Mouse (Mus musculus) left cerebral cortex, adult 18-20 months (tissue): ENCODE results near the gene Col15a1. TPM values are rescaled to one million over a fixed set of nuclear protein-coding genes. Genes with fewer than 3 reads are reported as not detected.

Source experiments
- DNase-seq, 2 experiments: peaks; one replicate each; pipeline ENCODE4 v3.0.0; 2021 to 2022; ENCODE audit warnings: low spot score in 2 of 2, mixed read lengths in 1 of 2
- total RNA-seq, 2 experiments: library from RNA; stranded (reverse); gene quantifications; 2 replicates each; pipeline ENCODE4 v1.2.3; 2021

The Col15a1 gene
- total RNA-seq, 2 experiments from 2014 or later: 5.2 to 7.6 TPM

DNA sequence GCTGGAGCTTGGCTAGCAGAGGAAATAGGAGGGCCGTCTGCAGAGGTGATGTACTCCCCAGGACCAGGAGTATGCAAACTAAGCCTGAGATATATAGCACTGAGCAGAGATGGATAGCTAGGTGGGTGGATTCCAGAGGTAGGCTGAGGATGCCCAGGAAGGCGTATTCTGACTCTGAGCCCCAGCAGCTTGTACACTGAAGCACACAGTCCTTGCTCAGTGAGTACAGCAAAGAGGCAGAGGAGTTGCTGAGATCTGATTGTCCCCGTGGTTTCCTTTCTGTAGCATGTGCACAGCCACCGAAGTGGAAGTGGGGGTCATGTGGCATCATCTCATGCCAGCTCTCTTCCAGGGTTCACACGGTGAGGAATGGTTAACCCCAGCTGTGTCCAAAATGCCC, 54.0 kb downstream of the Col15a1 start:
- no peak for DNase-seq

DNA sequence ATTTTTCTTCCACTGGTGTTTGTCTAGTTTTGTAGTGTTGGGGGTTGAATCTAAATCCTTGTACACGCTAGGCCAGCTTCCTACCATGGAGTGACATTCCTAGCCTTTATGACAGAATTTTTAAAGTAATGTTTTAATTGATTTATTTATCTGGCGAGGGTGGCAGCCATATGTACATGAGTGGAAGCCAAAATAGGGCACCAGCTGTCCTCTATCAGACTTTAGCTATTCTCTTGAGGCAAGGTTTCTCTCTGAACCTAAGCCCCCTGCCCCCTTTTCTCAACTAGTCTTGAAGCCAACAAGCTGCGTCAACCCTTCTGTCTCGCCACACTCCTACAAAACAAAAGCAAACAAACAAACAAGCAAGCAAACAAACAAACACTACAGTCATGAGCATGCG, 57.6 kb downstream of the Col15a1 start:
- DNase-seq: no peak

DNA sequence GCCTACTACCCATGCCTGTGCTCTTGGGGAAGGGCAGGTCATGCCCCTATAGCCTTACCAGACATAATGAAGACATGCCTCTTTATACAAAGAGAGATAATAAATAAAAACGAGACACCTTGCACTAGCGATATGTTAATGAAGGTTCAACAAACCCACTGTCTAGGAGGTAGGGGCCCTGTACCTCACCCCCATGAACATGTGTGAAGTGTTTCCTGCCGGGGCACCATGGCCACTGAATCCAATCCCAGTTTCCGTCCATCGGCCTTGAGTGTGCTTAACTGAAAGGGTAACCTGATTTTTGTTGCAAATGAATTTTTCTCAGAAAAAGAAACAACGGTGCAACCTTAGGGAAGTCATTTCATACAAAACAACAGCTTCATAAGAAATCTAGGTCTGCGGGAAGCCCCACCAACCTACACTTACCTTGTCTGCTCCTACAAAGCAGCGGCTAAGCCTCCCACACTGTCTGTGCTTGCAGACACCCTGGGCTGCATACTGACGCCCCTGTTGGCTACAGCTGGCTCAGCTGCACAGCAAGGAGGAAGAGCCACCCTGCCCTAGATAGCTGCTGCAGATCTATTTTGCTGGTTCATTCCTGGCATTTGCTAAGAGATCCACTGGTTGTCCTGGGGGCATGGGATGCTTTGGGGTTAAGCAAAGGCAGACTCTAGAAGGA, 64.6 kb downstream of the Col15a1 start:
- no peak for DNase-seq

DNA sequence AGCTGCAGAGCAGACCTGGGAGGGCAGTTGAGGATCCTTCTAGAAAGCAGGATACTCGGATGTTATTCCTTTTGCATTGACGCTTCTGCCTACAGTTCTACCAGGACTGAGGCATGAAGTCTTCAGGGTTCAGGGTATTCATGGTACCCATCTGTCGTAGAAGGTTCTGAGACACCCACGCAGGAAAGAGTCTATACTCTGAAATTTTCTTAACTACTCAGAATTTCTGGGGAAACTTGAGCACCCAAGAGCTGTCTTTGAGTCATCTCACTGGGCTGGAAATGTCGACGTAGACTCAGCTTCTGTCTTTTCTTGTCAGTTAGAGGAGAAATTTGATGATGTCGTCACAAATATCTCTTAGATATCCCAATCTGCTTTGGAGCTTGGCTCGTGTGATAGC, 65.8 kb downstream of the Col15a1 start:
- no peak for DNase-seq

- DNase-seq: no peak
Measured at GRCm38 (mm10) chr4:47274911-47275310, 67.0 kb downstream of the Col15a1 start.

DNA sequence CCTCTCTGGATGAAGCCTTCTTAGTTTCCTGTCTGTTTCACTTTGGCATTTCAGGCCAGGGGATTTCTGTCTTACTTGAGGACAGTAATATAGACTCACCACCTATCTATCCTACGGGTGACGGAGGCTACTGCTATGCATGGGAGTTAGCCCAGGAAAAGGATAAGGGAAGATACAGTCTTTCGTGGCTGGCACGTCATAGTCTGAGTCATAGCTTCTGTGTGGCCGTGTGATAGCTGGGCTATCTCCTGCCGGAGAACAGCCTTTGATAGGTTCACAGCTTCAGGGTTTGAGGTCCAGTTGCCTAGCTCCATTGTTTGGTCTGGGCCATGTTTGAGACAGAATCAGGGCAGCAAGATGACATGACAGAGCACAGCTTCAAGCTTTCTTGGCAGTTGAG, 70.4 kb downstream of the Col15a1 start:
- DNase-seq: no peak

- no peak for DNase-seq
Measured at GRCm38 (mm10) chr4:47279085-47279707, 71.2 kb downstream of the Col15a1 start.

GRCm38 (mm10) chr4:47280126-47280525, 72.2 kb downstream of the Col15a1 start:
- DNase-seq: no peak

DNA sequence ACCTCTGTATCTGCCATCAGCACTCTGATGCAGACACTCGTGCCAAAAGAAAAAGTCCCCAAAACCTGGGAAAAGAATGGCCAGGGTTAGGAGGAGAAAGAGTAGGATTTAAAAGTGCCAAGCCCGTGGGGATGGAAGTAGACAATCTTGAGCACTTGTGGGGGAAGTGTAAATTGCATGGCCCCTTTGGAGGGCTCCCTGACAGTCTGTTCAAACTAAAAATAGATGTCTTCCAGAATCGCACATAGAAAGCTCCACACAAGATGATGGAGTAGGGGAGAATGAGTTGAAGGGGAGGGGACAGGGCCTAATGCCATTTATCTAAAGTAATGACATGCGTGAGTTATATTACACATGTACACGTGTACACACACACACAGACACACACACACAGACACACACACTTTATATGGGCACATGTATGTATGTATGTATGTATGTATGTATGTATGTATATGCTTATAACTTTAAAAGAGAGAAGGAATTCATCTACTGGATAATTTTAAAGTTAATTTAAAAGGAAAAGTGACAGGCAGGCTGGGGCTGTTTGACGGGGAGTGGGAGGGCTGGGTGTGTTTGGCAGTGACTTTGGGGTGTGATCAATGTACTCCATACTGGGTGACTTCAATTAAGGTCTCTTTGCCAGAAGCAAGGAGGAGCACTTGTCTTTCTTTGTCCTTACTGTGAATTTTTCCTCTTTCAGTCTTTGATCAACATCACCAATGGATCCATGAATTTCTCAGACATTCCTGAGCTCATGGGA, 74.1 kb downstream of the Col15a1 start:
- no peak for DNase-seq

DNA sequence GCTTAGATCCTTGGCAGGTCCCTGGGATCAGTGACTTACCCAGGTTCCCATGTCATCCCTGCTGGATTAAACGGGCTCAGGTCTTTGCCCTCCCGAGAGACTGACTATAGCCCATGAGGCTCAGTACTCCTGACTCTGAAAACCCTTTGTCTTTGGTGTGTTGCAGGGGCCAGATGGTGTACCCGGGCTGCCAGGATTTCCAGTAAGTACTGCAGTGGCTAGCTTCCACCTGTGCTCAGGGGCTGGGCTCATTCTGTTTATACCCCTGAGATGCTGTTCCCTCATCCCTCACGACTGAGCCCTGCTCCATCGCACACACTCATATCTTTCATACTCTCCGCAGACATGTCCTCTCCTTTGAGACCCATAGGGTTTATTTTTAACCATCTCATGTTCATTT, 76.3 kb downstream of the Col15a1 start:
- no peak for DNase-seq

GRCm38 (mm10) chr4:47284874-47285273, 76.9 kb downstream of the Col15a1 start:
- DNase-seq: no peak

- DNase-seq: no peak
Measured at GRCm38 (mm10) chr4:47286599-47287147, 78.7 kb downstream of the Col15a1 start.

DNA sequence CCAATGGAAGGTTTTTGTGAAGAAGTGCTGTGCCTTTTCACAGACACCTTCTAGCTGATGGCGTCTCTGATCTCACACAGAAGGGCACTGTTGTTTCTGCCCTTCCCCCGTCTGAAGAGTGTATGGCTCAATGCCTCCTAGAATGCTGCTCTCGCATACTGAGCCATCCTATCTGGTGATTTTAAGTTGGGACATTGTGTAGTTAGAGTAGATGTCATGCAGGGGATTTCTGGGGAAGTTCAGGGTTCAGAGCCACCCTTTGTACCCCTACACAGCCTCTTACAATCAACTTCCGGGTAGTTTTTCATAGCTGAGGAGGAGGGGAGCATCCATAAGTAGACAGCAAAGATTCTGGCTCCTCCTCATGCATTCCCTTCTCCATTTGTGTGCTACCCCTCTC, 79.5 kb downstream of the Col15a1 start:
- DNase-seq: no peak

DNA sequence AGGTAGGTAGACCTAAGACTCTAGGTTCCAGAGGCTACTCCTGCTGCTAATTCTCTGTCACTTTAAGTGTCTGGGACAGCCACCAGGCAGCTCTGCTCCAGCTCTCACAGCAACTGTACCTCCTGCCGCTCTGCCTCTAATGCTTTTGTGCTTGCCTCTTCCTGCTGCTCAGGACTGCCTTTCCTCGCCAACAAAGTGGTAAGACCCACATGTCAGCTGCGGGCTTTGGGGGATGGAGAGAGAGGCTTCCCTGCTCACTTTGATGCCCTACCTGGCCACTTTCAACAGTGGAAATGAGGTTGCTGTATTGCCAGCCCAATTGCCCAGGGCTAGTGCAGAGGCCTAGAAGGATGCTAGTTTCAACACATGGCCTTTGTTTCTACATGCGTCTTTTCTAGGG, 80.3 kb downstream of the Col15a1 start:
- no peak for DNase-seq

- no peak for DNase-seq
Measured at GRCm38 (mm10) chr4:47289526-47289925, 81.6 kb downstream of the Col15a1 start.

GRCm38 (mm10) chr4:47290448-47290847, 82.5 kb downstream of the Col15a1 start:
- no peak for DNase-seq

GRCm38 (mm10) chr4:47291013-47291412, 83.1 kb downstream of the Col15a1 start:
- peak in 1 of 2 experiments; percentile 39 for DNase-seq

DNA sequence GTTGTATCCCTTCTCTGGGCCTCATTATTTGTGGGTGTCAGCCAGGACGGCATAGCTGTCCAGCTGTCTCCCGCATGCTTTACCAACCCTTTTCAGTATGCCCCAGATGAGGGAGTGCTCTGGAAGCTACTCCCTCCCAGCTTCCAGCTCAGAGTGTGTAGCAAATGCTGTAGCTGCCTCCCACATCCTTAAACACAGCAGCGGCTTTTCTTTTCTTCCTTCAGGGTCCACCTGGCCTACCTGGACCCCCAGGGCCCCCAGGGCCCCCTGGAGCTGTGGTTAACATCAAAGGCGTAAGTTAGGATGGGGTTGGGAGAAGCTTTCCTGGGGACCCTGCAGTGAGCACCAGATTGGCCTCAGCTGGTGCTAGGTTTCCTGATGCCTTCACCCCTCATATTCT, 85.0 kb downstream of the Col15a1 start:
- DNase-seq: no peak

- peak; percentile 53 to 60 for DNase-seq
Measured at GRCm38 (mm10) chr4:47293771-47294543, 86.0 kb downstream of the Col15a1 start.

DNA sequence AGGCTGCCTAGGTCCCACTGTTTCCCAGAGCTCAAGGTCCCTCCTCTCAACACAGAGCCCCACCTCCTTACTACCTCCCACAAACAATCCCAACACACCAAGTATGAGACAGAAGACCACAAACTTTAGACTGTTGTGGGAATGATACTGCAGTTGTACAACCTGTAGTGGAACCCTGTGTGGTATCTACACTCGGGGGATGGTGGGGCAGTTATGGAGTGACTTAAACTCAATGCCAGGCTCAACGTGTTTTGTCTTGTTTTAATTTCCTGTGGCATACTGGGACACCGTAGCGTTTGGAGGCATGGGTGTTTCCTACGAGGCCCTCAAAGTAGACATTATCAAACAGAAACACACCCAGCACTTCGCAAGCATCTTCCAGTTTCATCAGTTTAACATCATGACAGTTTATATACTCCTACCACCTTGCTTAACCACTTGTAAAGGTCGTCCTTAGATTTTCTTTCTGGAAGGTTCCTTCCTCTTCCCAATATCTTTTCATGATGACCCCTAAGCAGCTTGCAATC, 86.6 kb downstream of the Col15a1 start:
- DNase-seq: no peak

DNA sequence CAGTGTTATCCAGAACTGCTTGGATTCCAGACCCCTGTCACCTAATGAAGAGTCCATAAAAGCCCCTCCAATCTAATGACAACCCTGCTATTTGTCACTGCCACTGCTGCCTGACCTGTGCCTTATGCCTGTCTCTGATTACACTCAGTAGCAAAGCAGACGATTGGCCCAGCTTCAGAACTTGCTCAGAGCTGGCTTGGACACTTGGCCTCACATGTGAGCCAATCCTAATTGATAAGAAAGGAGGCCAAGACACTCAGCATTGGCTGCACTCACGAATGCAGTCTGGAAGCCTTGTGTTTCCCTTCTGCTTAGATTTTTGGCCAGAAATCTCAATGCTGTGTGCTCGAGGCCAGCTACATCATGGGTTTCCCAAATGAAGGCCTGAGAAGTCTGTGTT, 87.6 kb downstream of the Col15a1 start:
- DNase-seq: no peak
